Comparison of ENCODE assay signal across 14 mouse cellular contexts in the genomic region with DNA sequence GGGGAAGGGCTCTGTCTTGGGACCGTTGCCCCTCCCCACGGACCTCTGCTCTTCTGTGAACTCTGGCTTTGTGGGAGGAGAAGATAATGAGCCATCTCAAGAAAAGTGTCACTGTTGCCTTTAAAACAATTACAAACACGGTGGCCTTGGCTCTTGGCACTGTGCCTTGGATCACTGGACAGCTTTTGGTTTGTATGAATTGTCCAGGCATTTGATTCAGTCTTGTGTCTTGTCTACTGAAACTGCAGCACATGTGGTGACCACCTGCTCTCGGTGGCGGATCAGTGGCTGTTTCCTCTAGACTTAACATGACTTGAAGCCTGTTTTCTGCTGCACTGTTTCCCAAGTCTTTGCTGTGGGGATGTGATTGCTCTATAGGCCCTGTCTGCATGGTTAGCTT. TPM values are rescaled to one million over a fixed set of nuclear protein-coding genes. Genes with fewer than 3 reads are reported as not detected.
A peak's percentile ranks its signal among the peaks of the same experiment; 100 is the strongest.
DNase-seq lines count a peak whose midpoint lies in the region; ATAC-seq and TF ChIP-seq lines count a peak whose summit lies in the region.
"Had no signal": no experiment of that assay in that cellular context is flagged by ENCODE, and none has a peak within 500 bp of the region (broad histone marks: within the 10 kb centered on the region; RNA-seq: fewer than 3 reads in every experiment).

No protein-coding gene starts in this region.

- no peaks in the 10 kb centered on the region for H3K9me3 ChIP-seq in hindbrain, postnatal 0 days (ENCODE audit: low read length)
- no peaks in the 10 kb centered on the region for H3K9me3 ChIP-seq in hindbrain, embryonic 11.5 days (ENCODE audit: control insufficient read depth, low read length)
- no peaks in the 10 kb centered on the region for H3K9me3 ChIP-seq in embryonic facial prominence, embryonic 10.5 days
- H3K9me3 ChIP-seq: heart, embryonic 12.5 days had no signal

- H3K9ac ChIP-seq in hindbrain, postnatal 0 days (replicated peaks; ENCODE audit: low read length), result no peak overlapping the region
- no peak overlapping the region for H3K9ac ChIP-seq in hindbrain, embryonic 11.5 days (ENCODE audit: low read depth, low read length)
- H3K9ac ChIP-seq: heart, embryonic 12.5 days; liver, postnatal 0 days had no signal

- no peaks in the 10 kb centered on the region for H3K36me3 ChIP-seq in hindbrain, postnatal 0 days (ENCODE audit: insufficient read depth, low read length)
- H3K36me3 ChIP-seq in hindbrain, embryonic 11.5 days (ENCODE audit: control insufficient read depth, insufficient read depth, low read length), result no peaks in the 10 kb centered on the region
- H3K36me3 ChIP-seq in embryonic facial prominence, embryonic 10.5 days (replicated peaks), result no peaks in the 10 kb centered on the region
- H3K36me3 ChIP-seq: heart, embryonic 12.5 days had no signal

- H3K4me2 ChIP-seq in hindbrain, postnatal 0 days (ENCODE audit: low read depth, low read length), result no peak overlapping the region
- no peak overlapping the region for H3K4me2 ChIP-seq in hindbrain, embryonic 11.5 days (replicated peaks; ENCODE audit: low read depth, low read length)
- H3K4me2 ChIP-seq: heart, embryonic 12.5 days had no signal

- 66% methylated on average over 5 of the region's 5 CpGs for WGBS in hindbrain, postnatal 0 days
- 79% methylated on average over 5 of the region's 5 CpGs for WGBS in hindbrain, embryonic 11.5 days
- 61% methylated on average over 5 of the region's 5 CpGs for WGBS in embryonic facial prominence, embryonic 10.5 days

- TF ChIP-seq CTCF in hindbrain, postnatal 0 days (IDR thresholded peaks at IDR 0.05; ENCODE audit: low read depth), result no peak
- no peak for TF ChIP-seq CTCF in layer of hippocampus, adult 2 months (conservative IDR thresholded peaks at IDR 0.05)

- no peaks in the 10 kb centered on the region for H3K4me1 ChIP-seq in hindbrain, postnatal 0 days (ENCODE audit: insufficient read depth, low read length)
- no peaks in the 10 kb centered on the region for H3K4me1 ChIP-seq in hindbrain, embryonic 11.5 days (replicated peaks; ENCODE audit: control insufficient read depth, insufficient read depth, low read length)
- peaks cover 15% of the 10 kb centered on the region for H3K4me1 ChIP-seq in embryonic facial prominence, embryonic 10.5 days

- DNase-seq in hindbrain, postnatal 0 days (ENCODE audit: low spot score), result peak; percentile 48
- no peak for DNase-seq in hindbrain, embryonic 11.5 days (ENCODE audit: low spot score)
- DNase-seq in adrenal gland, adult 2 months, result peak; percentile 75
- peak; percentile 47 for DNase-seq in embryonic facial prominence, embryonic 10.5 days (ENCODE audit: low spot score)
- peak; percentile 31 for DNase-seq in ovary, postnatal 36 days (ENCODE audit: low spot score)
- DNase-seq in layer of hippocampus, adult 2 months (ENCODE audit: low spot score in 2 of 2), result no peak
- DNase-seq in spleen, adult 18-20 months, result no peak
- DNase-seq: liver, postnatal 0 days; right cerebral cortex, postnatal 25 days; thymus, postnatal 25 days had no signal

- no peak overlapping the region for H3K27ac ChIP-seq in hindbrain, postnatal 0 days
- H3K27ac ChIP-seq in hindbrain, embryonic 11.5 days (ENCODE audit: low read depth, low read length), result no peak overlapping the region
- no peak overlapping the region for H3K27ac ChIP-seq in embryonic facial prominence, embryonic 10.5 days (replicated peaks)
- H3K27ac ChIP-seq in layer of hippocampus, adult 2 months, result no peak overlapping the region
- H3K27ac ChIP-seq: kidney, postnatal 0 days had no signal

- H3K27me3 ChIP-seq in hindbrain, postnatal 0 days (ENCODE audit: insufficient read depth, low read length), result no peaks in the 10 kb centered on the region
- H3K27me3 ChIP-seq in hindbrain, embryonic 11.5 days (ENCODE audit: control insufficient read depth, insufficient read depth, low read length), result no peaks in the 10 kb centered on the region
- H3K27me3 ChIP-seq in embryonic facial prominence, embryonic 10.5 days (replicated peaks; ENCODE audit: low read depth, poor library complexity, severe bottlenecking), result no peaks in the 10 kb centered on the region
- H3K27me3 ChIP-seq: heart, embryonic 12.5 days had no signal

- ATAC-seq in hindbrain, postnatal 0 days, result no peak
- ATAC-seq in hindbrain, embryonic 11.5 days (ENCODE audit: low FRiP score), result no peak
- ATAC-seq: CD4-positive, CD25-positive, alpha-beta regulatory T cell, adult 4 months; hindbrain, embryonic 16.5 days; liver, postnatal 0 days had no signal

- H3K4me3 ChIP-seq in hindbrain, postnatal 0 days (ENCODE audit: low read length), result no peak overlapping the region
- no peak overlapping the region for H3K4me3 ChIP-seq in hindbrain, embryonic 11.5 days (ENCODE audit: low read depth, low read length)
- H3K4me3 ChIP-seq in embryonic facial prominence, embryonic 10.5 days, result no peak overlapping the region
- no peak overlapping the region for H3K4me3 ChIP-seq in layer of hippocampus, adult 2 months
- H3K4me3 ChIP-seq: heart, embryonic 12.5 days had no signal

RNA-seq across cellular contexts. Expression of gene Disc1, which starts 44.1 kb away (rescaled TPM):
- 7.1 and 10.7 TPM in 2 replicates for total RNA-seq in hindbrain, postnatal 0 days (2014; rRNA removed)
- 2.2 and 2.5 TPM in 2 replicates for polyA plus RNA-seq in hindbrain, postnatal 0 days (2015; fragmentation: Nextera tagmentation; extraction: Ambion mirVana)
- polyA plus RNA-seq in hindbrain, embryonic 11.5 days (2014; fragmentation: Nextera tagmentation; extraction: Ambion mirVana), result 1.2 and 1.6 TPM in 2 replicates
- total RNA-seq in adrenal gland, adult 2 months (2021), result 1 to 10 TPM; 1.2 to 1.8 TPM
- polyA plus RNA-seq in adrenal gland, adult 2 months (2012; rRNA removed), result 0.79 and 1.1 TPM in 2 replicates
- polyA plus RNA-seq in embryonic facial prominence, embryonic 10.5 days (2016; fragmentation: Nextera tagmentation; extraction: Ambion mirVana), result 1.7 and 2.3 TPM in 2 replicates
- 1 to 10 TPM; 5.6 to 6.1 TPM for total RNA-seq in layer of hippocampus, adult 2 months (2021)

Comparison
In these comparisons a context has a peak if more than half of its experiments do, and no peak if none do; other contexts are left out.
1. DNase-seq: peak in hindbrain, postnatal 0 days (single experiment), adrenal gland, adult 2 months (single experiment), embryonic facial prominence, embryonic 10.5 days (single experiment) and ovary, postnatal 36 days (single experiment); none in hindbrain, embryonic 11.5 days (single experiment), layer of hippocampus, adult 2 months (0 of 2) and spleen, adult 18-20 months (0 of 2).